Mouse (Mus musculus): ENCODE results near the gene Ttll10.

DNA sequence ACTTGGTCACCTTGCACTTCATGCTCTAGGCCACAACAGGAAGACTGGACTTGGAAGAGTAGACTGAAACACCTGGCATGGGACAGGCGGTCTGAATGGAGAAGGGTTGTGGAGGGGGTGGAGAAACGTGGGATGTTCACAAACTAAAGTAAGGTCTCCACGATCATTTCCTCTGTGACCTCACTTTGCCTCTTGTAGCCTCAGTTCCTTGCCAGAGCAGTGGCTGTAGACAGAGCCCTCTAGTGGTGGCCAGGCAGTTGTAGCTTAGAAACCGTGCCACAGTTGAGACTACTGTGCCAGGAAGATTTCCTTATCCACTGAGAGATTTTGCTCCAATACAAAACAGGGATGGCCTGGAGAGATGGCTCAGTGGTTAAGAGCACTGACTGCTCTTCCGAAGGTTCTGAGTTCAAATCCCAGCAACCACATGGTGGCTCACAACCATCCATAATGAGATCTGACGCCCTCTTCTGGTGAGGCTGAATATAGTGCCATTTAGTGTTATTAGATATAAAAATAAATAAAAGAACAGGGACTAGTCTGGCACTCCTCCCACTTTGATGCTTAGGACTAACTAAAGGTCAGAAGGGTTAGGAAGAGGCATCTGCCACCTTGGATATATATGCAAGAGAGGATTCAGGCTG, 25.6 kb downstream of the Ttll10 start:
- TF ChIP-seq CTCF (IDR thresholded peaks at IDR 0.05; ENCODE audit: borderline replicate concordance, insufficient read depth, low read length) = peak; percentile 46; the same call in 1 of the 2 replicates
- no peak for TF ChIP-seq POLR2A (IDR thresholded peaks at IDR 0.05; ENCODE audit: low read depth, low read length)

Data from embryonic fibroblast, embryonic 13.5 days (primary cell).